Mouse (Mus musculus): Measurements from ENCODE around the gene Kcnk1.

- TF ChIP-seq POLR2A (IDR thresholded peaks at IDR 0.05; ENCODE audit: low read depth, low read length) (no peak), CTCF (IDR thresholded peaks at IDR 0.05; ENCODE audit: extremely low read depth, insufficient read length, insufficient replicate concordance, low read depth, low read length) (no peak)
These were observed 1.3 kb downstream of the Kcnk1 start for GRCm38 (mm10) chr8:125996031-125996839.

Measured in small intestine, adult 2 months (tissue).